Mouse (Mus musculus) monocyte, adult 5-6 weeks (primary cell): ENCODE results near the gene Ldlrad3. TPM values are rescaled to one million over a fixed set of nuclear protein-coding genes. Genes with fewer than 3 reads are reported as not detected.

ENCODE experiments used
- ATAC-seq: fragments of 153-309, 156-312 bp; replicated peaks from 2 replicates; pipeline ENCODE4 v1.8.0; 2017; ENCODE audit warnings: mild to moderate bottlenecking; ENCODE audit not compliant: low TSS enrichment, insufficient number of reproducible peaks, severe bottlenecking, poor library complexity, low FRiP score
- total RNA-seq: library from RNA; stranded (forward); fragments of 200-1000, 200-491, 200-594 nt; gene quantifications from 3 replicates; pipeline ENCODE4 v1.2.3, GENCODE M21; 2017

Ldlrad3 gene
- total RNA-seq, 1 experiment from 2014 or later, result 99.1 TPM

DNA sequence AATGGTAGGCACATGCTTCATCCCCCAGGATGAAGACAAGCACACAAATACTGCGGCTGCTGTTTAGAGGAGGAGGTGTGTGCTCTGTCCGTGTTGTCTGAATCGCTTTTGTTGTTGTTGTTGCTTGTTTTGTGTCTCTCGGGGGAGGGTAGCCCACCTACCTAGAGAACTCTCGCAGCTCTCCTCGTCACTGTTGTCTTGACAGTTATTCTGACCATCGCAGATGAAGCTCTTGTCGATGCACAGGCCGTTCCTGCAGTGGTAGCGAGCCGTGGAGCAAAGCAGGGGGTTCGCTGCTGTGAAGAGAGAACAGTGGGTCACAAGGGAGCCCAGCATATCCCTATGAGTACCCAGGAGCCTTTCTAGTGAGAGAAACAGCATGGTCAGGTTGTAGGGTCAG, 128.4 kb downstream of the Ldlrad3 start:
- ATAC-seq, result no peak

DNA sequence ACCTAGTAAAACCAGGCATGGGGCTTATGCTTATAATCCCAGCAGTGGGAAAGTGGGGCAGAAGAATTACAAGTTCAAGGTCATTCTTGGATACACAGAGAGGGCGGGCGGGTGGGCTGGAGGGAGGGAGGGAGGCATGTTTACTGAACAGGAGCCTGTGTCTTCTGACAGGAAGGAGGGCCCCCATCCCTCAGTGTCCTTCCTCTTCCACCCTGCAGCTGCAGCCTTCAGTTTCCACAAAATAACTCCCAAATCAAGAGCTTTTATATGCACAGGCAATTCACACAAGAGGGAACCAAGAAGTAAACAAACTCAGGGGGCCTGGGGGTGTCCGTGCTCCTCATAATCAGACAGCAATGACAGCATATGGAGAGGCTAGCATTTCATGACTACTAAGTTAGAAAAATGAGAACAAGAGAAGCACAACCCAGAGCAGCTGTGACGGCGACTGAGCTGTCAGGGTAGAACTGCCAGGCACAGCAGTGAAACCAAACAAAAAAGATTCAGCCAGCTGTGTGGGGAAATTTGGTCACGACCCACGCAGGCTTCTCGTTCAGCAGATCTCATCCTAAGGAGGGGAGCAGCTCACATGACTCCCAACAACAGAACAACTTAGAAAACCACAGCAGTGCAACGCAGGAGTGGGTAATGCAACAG, 129.0 kb downstream of the Ldlrad3 start:
- ATAC-seq, result no peak

GRCm38 (mm10) chr2:102056144-102056543, 130.0 kb downstream of the Ldlrad3 start:
- no peak for ATAC-seq

- no peak for ATAC-seq
These were observed 133.1 kb downstream of the Ldlrad3 start for GRCm38 (mm10) chr2:102052951-102053660.

- no peak for ATAC-seq
These were observed 133.8 kb downstream of the Ldlrad3 start for GRCm38 (mm10) chr2:102052353-102052752.

- no peak for ATAC-seq
These were observed 136.2 kb downstream of the Ldlrad3 start for GRCm38 (mm10) chr2:102049866-102050550.

GRCm38 (mm10) chr2:102048296-102049175, 137.6 kb downstream of the Ldlrad3 start:
- no peak for ATAC-seq

DNA sequence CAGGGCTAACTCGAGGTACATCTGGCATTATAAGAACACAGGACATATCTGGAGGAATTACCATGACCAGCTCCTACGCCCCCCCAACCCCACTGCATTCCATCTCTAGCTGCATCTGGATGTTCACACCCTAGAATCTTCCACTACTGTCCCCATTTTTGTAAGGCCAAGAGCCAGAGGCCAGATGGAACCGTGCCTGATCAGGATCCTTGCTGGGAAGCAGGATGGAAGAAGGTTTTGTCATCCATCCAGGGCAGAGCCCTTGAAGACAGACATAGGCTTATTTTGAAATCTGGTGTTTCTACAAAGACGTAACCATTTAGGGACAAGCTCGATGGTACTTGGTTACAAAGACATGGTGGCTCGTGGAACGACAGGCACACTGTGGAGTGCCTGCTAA, 139.7 kb downstream of the Ldlrad3 start:
- no peak for ATAC-seq

- no peak for ATAC-seq
These were observed 145.7 kb downstream of the Ldlrad3 start for GRCm38 (mm10) chr2:102040456-102040855.

- no peak for ATAC-seq
These were observed 146.2 kb downstream of the Ldlrad3 start for GRCm38 (mm10) chr2:102040011-102040410.

- peak; percentile 76 for ATAC-seq
These were observed 147.1 kb downstream of the Ldlrad3 start for GRCm38 (mm10) chr2:102038895-102039667.

DNA sequence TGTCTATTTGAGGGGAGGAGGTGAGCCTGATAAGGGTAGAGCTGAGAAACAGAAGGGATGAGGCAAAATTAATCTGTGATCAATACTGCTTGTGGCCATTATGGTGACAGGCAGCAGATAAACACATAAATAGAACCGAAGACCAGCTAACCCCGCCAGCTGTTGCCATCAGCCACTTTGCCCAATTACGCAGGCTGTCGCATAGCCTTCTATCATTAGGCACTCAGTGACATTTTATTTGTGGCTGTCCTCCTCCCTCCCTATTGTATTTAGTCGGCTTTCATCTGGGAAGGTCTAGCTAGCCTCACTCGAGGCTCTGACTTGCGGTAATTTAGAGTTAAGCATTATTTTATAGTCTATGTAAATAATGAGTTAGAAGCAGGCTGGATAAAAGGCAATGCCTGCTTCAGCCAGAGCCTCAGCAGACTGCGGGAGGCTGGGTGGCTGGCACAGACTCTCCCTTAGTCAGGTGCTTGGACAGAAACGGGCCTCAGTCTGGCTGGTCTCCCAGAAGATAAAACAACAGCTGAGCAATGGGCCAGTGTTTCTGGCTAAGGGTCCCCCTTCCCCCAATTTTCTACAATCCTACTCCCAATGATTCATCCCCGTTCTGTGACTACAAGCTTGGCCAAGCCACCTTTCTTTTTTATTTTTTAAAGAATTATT, 147.8 kb downstream of the Ldlrad3 start:
- ATAC-seq, result no peak

DNA sequence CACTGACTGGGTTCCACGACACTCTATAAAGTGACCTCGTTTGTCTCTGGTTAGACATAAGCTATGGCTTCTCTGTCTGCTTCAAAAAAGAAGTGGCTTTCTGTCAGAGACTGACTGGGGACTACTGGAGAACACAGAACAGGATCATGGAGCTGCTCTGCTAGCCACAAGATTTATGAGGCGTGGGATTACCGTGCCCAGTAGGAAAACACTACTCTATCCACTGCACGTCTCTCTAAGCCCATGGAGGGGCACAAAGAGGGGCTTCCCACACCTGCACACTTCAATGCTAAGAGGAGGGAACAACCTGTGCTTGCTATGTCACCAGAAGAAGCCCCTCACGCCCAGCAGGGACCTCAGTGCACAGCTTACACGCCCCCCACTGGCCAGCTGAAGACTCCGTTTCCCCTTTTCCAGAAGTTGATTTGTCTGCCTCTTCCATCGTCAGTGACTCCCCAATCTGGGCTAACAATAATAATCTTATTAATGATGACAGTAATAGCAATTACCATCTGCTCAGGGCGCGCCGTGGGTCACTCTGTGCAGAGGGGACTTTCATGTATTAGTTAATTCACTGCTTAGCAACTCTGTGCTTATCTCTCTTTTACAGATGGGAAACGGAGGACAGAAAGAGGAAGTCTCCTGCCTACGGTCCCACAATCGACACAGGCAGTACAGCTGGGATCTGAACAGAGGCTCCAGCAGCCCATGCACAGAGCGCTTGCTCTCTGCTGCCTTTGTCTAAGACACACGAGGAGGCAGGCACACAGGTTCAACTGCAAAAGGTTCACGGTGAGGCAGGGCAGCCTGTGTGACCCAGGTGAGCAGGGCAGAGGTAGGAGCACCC, 149.3 kb downstream of the Ldlrad3 start:
- no peak for ATAC-seq

DNA sequence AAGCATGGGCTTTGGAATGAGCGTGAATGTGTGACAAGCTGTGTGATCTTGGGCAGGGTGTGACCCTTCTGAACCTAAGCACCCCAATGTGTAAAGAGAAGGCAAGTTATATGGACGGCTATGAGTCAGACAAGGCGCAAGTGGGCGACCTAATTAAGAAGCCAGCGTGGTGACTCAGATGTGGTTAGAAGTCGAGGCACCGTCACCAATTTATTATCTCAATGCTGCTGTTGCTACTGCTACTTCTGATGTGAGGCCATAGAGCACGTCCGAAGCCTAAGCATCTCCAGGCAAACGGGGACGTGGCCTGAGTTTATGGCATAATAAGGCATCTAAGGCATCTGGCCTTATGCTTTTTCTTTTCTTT, 151.7 kb downstream of the Ldlrad3 start:
- no peak for ATAC-seq

GRCm38 (mm10) chr2:102033818-102034512, 152.2 kb downstream of the Ldlrad3 start:
- ATAC-seq, result no peak

GRCm38 (mm10) chr2:102032713-102033343, 153.4 kb downstream of the Ldlrad3 start:
- ATAC-seq, result no peak
